Mouse (Mus musculus) ES-E14 (cell line): ENCODE measurements around the gene Cnpy4.

Experiments used
- CHD2 ChIP-seq: IDR thresholded peaks from 2 replicates; pipeline ENCODE4 v1.6.1; 2014; ENCODE audit warnings: mild to moderate bottlenecking, low read depth, low read length, inconsistent platforms
- HCFC1 ChIP-seq: IDR thresholded peaks from 2 replicates; pipeline ENCODE4 v1.6.1; 2012; ENCODE audit warnings: low read length, inconsistent platforms, borderline replicate concordance; ENCODE audit not compliant: insufficient read depth
- MAFK ChIP-seq: IDR thresholded peaks from 2 replicates; pipeline ENCODE4 v1.6.1; 2014; ENCODE audit warnings: mild to moderate bottlenecking, low read depth, low read length, inconsistent platforms; ENCODE audit not compliant: insufficient read depth
- ZC3H11A ChIP-seq: IDR thresholded peaks from 2 replicates; pipeline ENCODE4 v1.6.1; 2012; ENCODE audit warnings: low read depth, mild to moderate bottlenecking, inconsistent platforms, low read length, borderline replicate concordance
- ZNF384 ChIP-seq: IDR thresholded peaks from 2 replicates; pipeline ENCODE4 v1.6.1; 2012; ENCODE audit warnings: low read depth, low read length, inconsistent platforms

GRCm38 (mm10) chr5:138163610-138164009 lies 23.7 kb upstream of the Cnpy4 start:
- TF ChIP-seq ZNF384, result no peak
- no peak for TF ChIP-seq HCFC1
- no peak for TF ChIP-seq MAFK
- TF ChIP-seq CHD2, result peak; percentile 33; the same call in 1 of the 2 replicates
- TF ChIP-seq ZC3H11A, result no peak
